Mouse (Mus musculus) ovary, postnatal 10 days (tissue): ENCODE measurements around the gene Clk2.
"Not testable (repeated sequence)": the region's sequence is repeated elsewhere in the genome, so short reads cannot be mapped to it uniquely, and the experiment has no call there.

Source experiments
- DNase-seq: peaks from one replicate; pipeline ENCODE4 v3.0.0; 2022; ENCODE audit warnings: low spot score

Gene Clk2

GRCm38 (mm10) chr3:89159616-89160344, 4.8 kb upstream of the Clk2 start, which contains the start of gene Hcn3:
Gene Hcn3 (minus strand): TSS chr3:89160196.
- no peak for DNase-seq

GRCm38 (mm10) chr3:89161207-89161606, 3.4 kb upstream of the Clk2 start:
- not testable (repeated sequence) for DNase-seq

- no peak for DNase-seq
Observed at GRCm38 (mm10) chr3:89161786-89162185, 2.8 kb upstream of the Clk2 start.

- no peak for DNase-seq
Observed at GRCm38 (mm10) chr3:89163123-89163522, 1.5 kb upstream of the Clk2 start.

GRCm38 (mm10) chr3:89163643-89164245, 851 bp upstream of the Clk2 start:
- DNase-seq, result no peak

- DNase-seq, result no peak
Observed at GRCm38 (mm10) chr3:89165268-89165870, 774 bp downstream of the Clk2 start.

- DNase-seq, result no peak
Observed at GRCm38 (mm10) chr3:89166945-89167344, 2.4 kb downstream of the Clk2 start.

GRCm38 (mm10) chr3:89174844-89175243, 10.2 kb downstream of the Clk2 start:
- DNase-seq, result no peak

- DNase-seq, result no peak
Observed at GRCm38 (mm10) chr3:89175544-89175943, 10.9 kb downstream of the Clk2 start.

GRCm38 (mm10) chr3:89176421-89176820, 11.8 kb downstream of the Clk2 start:
- DNase-seq, result no peak

- peak; percentile 70 for DNase-seq
Observed at GRCm38 (mm10) chr3:89177242-89178106, 12.9 kb downstream of the Clk2 start, which contains the start of gene Scamp3. Gene Scamp3 (plus strand): TSS chr3:89177473.

- DNase-seq, result no peak
Observed at GRCm38 (mm10) chr3:89178107-89178385, 13.5 kb downstream of the Clk2 start.

- no peak for DNase-seq
Observed at GRCm38 (mm10) chr3:89179056-89179455, 14.5 kb downstream of the Clk2 start.

GRCm38 (mm10) chr3:89181749-89182500, 17.3 kb downstream of the Clk2 start:
- DNase-seq, result no peak

GRCm38 (mm10) chr3:89182531-89183057, 18.0 kb downstream of the Clk2 start:
- DNase-seq, result no peak

GRCm38 (mm10) chr3:89183058-89183958, 18.7 kb downstream of the Clk2 start, which contains the start of gene Fam189b:
Gene Fam189b (plus strand): TSS chr3:89183143.
- peak; percentile 69 for DNase-seq

GRCm38 (mm10) chr3:89183959-89184315, 19.3 kb downstream of the Clk2 start:
- no peak for DNase-seq

GRCm38 (mm10) chr3:89187197-89187596, 22.6 kb downstream of the Clk2 start:
- no peak for DNase-seq

- DNase-seq, result no peak
Observed at GRCm38 (mm10) chr3:89187690-89188477, 23.3 kb downstream of the Clk2 start.

GRCm38 (mm10) chr3:89188478-89188875, 23.9 kb downstream of the Clk2 start:
- DNase-seq, result no peak
